Mouse (Mus musculus) C2C12 (cell line): ENCODE measurements around the gene Tox2. TPM values are rescaled to one million over a fixed set of nuclear protein-coding genes. Genes with fewer than 3 reads are reported as not detected.

Experiments used
- H3K27me3 ChIP-seq: one replicate; pipeline ENCODE4 v1.6.1; 2011; ENCODE audit not compliant: control insufficient read depth, insufficient read depth, insufficient read length
- H3K36me3 ChIP-seq: one replicate; pipeline ENCODE4 v1.6.1; 2011; ENCODE audit not compliant: control insufficient read depth, insufficient read depth
- H3K4me3 ChIP-seq: one replicate; pipeline ENCODE4 v1.5.1; 2011; ENCODE audit warnings: mild to moderate bottlenecking, control low read depth; ENCODE audit not compliant: poor library complexity, insufficient read depth, severe bottlenecking
- H3K79me2 ChIP-seq: one replicate; pipeline ENCODE4 v1.6.1; 2011; ENCODE audit not compliant: control insufficient read depth, insufficient read depth
- H3K79me3 ChIP-seq: one replicate; pipeline ENCODE4 v1.6.1; 2011; ENCODE audit warnings: low read depth, control low read depth
- H3ac ChIP-seq: one replicate; pipeline ENCODE3; 2011; ENCODE audit warnings: low read depth; ENCODE audit not compliant: control insufficient read depth, insufficient read length
- CEBPB ChIP-seq: IDR thresholded peaks from one replicate; pipeline ENCODE4 v1.6.1; 2011; ENCODE audit warnings: low read depth, mild to moderate bottlenecking, control low read depth, moderate library complexity
- CTCF ChIP-seq: IDR thresholded peaks from one replicate; pipeline ENCODE4 v1.5.1; 2011; ENCODE audit not compliant: control insufficient read depth, insufficient read depth, insufficient read length
- FOSL1 ChIP-seq: IDR thresholded peaks from one replicate; pipeline ENCODE4 v1.8.0; 2011; ENCODE audit warnings: mild to moderate bottlenecking, low read length; ENCODE audit not compliant: poor library complexity, insufficient read depth, severe bottlenecking
- MAX ChIP-seq: IDR thresholded peaks from one replicate; pipeline ENCODE4 v1.6.1; 2011; ENCODE audit warnings: mild to moderate bottlenecking, control low read depth
- MYOD1 ChIP-seq: IDR thresholded peaks from one replicate; pipeline ENCODE4 v1.6.1; 2011; ENCODE audit warnings: low read depth; ENCODE audit not compliant: control insufficient read depth, insufficient read length
- MYOG ChIP-seq: IDR thresholded peaks from one replicate; pipeline ENCODE4 v1.6.1; 2011; ENCODE audit not compliant: control insufficient read depth, insufficient read length; ENCODE audit errors: extremely low read depth
- USF1 ChIP-seq: IDR thresholded peaks from one replicate; pipeline ENCODE4 v1.6.1; 2011; ENCODE audit warnings: low read depth, mild to moderate bottlenecking, control low read depth, moderate library complexity
- polyA plus RNA-seq: library from polyadenylated mRNA; unstranded; fragments of >200 nt; fragmentation: generic; extraction: Trizol; gene quantifications from one replicate; pipeline ENCODE4 v1.2.1, GENCODE M21; 2012; ENCODE audit warnings: missing spikeins

Tox2 gene
- polyA plus RNA-seq, 1 experiment, result 0.14 TPM

DNA sequence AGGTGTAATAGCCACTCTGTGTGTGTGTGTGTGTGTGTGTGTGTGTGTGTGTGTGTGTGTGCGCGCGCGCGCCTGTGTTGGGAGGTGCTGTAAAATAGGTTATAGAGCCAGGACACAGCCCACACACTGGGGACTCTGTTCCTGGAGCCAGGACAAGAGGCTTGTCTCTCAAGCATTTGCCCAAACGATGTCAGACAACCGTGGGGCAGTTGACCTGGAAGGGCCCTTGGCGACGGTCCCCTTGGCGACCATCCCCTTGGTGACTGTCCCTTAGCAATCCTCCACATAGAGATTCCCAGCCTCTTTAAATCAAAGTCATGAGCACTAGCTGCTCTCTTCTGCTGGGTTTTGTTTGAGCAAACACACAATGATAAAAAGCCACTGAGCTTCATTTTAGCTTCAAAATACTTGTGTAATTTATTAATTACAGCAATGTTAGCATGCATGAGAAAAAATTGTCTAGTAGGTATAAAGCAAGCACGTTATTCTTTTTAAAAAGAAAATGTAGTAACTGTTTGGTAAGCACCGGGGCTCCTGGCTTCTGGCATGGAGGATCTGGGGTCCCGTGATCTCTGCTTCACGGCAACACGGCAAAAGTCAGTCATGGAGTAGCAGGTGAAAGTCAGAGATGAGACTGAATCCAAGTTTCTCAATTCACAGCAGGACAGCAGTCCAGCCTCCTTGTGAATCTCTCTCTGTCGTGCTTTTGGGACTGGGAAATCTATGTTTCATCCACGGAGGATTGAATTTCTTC lies 3.0 kb downstream of the Tox2 start:
- H3K79me3 ChIP-seq, result no peaks in the 10 kb centered on the region
- peaks cover 24% of the 10 kb centered on the region for H3K27me3 ChIP-seq
- H3ac ChIP-seq, result no peak overlapping the region
- H3K4me3 ChIP-seq, result no peak overlapping the region
- H3K79me2 ChIP-seq, result no peaks in the 10 kb centered on the region
- no peaks in the 10 kb centered on the region for H3K36me3 ChIP-seq
- TF ChIP-seq CEBPB (no peak), MYOG (no peak), FOSL1 (no peak), MYOD1 (no peak), MAX (no peak), CTCF (no peak), USF1 (no peak)

DNA sequence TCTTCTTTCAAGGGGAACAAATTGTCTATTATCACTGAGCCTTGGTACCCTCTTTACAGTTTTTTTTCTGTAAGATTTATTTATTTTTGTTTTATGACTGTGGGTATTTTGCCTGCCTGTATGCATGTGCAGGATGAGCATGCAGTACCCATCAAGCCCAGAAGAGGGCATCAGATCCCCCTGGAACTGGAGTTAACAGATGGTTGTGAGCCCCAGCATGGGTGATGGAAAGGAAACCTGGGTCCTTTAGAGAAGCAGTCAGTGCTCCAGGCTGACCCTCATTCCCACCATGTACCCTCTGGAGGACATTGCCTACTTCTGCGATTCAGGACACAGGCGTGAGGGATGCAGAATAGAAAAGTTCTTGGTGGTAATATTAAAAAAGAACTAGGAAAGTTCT lies 4.4 kb downstream of the Tox2 start:
- TF ChIP-seq USF1 (no peak), MAX (no peak), CEBPB (no peak)
- no peak overlapping the region for H3K4me3 ChIP-seq
- H3K79me2 ChIP-seq, result no peaks in the 10 kb centered on the region
- H3ac ChIP-seq, result no peak overlapping the region
- no peaks in the 10 kb centered on the region for H3K79me3 ChIP-seq
- peaks cover 27% of the 10 kb centered on the region for H3K27me3 ChIP-seq
- H3K36me3 ChIP-seq, result no peaks in the 10 kb centered on the region

DNA sequence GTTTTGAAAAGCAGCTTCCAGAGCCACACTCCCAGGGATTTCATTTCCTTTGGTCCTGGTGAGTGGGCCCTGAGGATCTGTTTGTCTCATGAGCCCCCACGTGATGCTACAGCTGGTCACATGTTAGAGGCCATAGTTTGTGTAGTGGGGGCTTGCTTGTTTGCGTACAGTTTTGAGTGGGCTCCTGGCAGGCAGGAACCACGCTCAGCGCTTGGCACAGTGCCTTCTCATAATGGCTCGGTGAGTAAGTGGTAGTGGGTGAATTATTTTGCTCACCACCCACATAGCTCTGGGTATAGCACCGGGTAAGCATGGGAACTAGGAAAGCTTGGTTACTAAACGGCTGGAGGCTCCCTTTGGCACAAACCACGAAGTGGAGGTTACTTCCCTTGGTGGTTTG lies 6.2 kb downstream of the Tox2 start:
- no peak overlapping the region for H3K4me3 ChIP-seq
- H3ac ChIP-seq, result no peak overlapping the region
- H3K27me3 ChIP-seq, result peaks cover 15% of the 10 kb centered on the region
- H3K79me3 ChIP-seq, result no peaks in the 10 kb centered on the region
- no peaks in the 10 kb centered on the region for H3K79me2 ChIP-seq
- TF ChIP-seq CTCF, result no peak
- TF ChIP-seq MYOG, result no peak
- no peak for TF ChIP-seq MAX
- TF ChIP-seq FOSL1, result no peak
- TF ChIP-seq CEBPB, result no peak
- TF ChIP-seq USF1, result no peak
- no peak for TF ChIP-seq MYOD1
- H3K36me3 ChIP-seq, result no peaks in the 10 kb centered on the region

DNA sequence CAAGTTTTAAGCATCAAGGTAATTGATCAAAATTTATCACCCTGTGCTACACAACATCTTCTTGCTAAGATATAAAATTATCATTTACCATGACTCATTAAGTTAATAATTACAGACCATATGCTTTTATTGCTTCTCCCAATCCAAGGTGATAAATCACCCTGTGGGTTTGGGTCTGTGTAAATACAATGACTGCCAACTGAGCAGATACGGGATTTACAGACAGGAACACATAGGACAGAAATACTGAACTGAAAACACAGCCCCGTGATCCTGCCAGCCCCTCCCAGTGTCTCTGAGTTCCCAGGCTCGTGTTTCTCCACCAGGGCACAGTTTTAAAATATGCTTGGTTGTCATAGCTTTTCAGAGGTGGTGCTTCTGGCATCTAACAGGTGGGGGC lies 10.2 kb downstream of the Tox2 start:
- H3ac ChIP-seq, result no peak overlapping the region
- H3K79me2 ChIP-seq, result no peaks in the 10 kb centered on the region
- no peak for TF ChIP-seq MAX
- TF ChIP-seq MYOD1, result peak; percentile 9
- H3K36me3 ChIP-seq, result no peaks in the 10 kb centered on the region
- no peaks in the 10 kb centered on the region for H3K79me3 ChIP-seq
- H3K4me3 ChIP-seq, result no peak overlapping the region
- H3K27me3 ChIP-seq, result peaks cover 14% of the 10 kb centered on the region

DNA sequence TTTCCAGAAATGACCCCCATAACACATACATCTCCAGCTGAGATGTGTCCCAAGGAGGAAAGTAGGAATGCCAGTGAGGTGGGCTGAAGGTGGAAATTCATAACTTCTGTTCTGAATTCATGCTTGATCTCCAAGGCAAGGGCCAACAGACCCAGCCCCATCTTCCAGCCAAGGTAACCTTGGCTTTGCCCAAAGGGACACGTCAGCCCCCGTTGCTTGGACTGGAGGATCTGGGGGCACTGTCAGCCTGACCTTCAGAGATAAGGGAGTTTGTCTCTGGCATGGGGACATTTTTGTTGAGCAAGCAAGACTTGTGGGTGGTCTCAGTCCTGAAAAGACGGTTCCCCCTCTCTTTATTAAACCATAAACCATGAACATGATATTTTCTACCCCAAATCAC lies 15.2 kb downstream of the Tox2 start:
- no peak overlapping the region for H3ac ChIP-seq
- H3K4me3 ChIP-seq, result no peak overlapping the region
- peaks cover 31% of the 10 kb centered on the region for H3K27me3 ChIP-seq
- H3K79me2 ChIP-seq, result no peaks in the 10 kb centered on the region
- H3K36me3 ChIP-seq, result no peaks in the 10 kb centered on the region
- TF ChIP-seq CEBPB (no peak), MYOD1 (no peak), MAX (no peak), USF1 (no peak), MYOG (no peak), CTCF (no peak), FOSL1 (no peak)
- no peaks in the 10 kb centered on the region for H3K79me3 ChIP-seq

DNA sequence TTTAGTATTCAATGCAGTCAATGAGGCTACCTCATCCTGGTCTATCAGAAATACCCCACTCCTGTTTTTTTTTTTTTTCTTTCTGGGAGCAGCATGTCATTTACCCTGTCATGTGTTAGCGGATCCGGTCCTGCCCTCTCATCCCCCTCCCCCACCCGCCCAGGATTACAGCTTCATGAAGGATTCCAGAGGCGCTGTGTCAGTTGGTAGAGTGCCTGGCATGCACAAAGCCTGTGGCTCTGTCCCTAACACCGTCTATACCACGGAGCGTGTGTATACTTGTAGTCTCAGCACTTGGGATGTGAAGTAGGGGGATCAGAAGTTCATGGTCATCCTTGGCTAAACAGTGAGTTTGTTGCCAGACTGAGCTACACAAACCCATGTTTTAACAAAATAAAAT lies 15.6 kb downstream of the Tox2 start:
- no peaks in the 10 kb centered on the region for H3K36me3 ChIP-seq
- no peak for TF ChIP-seq CTCF
- no peak for TF ChIP-seq USF1
- no peak for TF ChIP-seq MYOG
- TF ChIP-seq MYOD1, result no peak
- no peak for TF ChIP-seq FOSL1
- no peak for TF ChIP-seq CEBPB
- TF ChIP-seq MAX, result no peak
- H3K4me3 ChIP-seq, result no peak overlapping the region
- no peaks in the 10 kb centered on the region for H3K79me3 ChIP-seq
- peaks cover 36% of the 10 kb centered on the region for H3K27me3 ChIP-seq
- H3K79me2 ChIP-seq, result no peaks in the 10 kb centered on the region
- no peak overlapping the region for H3ac ChIP-seq
